Comparison of ENCODE assay signal across 8 mouse cellular contexts in the genomic region with DNA sequence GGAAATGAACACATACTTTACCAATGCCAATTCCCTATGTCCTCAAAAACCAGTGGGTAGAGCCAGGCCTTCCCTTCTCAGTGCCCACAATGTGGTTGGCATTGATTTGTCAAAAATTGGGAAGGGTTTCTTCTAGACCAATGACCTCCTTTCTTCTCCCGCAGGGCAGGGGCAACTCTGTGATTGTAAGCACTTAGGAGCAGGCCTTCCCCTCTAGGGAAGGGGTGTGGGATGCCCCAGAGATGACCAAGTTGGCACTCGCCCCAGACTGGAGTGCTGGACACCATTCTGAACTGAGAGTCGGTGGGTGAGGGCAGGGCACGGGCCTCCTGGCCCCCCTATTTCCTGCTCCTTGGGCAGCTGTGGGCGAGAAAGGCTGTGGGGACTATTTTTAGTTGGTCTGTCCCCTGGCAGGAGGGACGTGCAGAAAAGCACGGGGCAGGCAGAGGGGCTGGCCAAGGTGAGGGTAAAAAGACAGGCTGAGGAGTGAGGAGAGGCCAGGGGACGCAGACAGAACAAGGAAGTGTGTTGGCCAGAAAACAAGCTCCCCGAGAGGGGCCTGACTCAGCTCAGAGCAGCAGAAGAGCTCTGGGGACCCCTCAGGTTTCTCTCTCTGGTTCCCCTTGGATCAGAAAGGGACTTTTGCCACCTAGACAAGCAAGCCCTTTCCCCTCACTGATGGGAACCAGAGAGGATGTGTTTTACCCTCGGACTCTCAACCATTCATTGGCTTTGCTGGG. TPM values are rescaled to one million over a fixed set of nuclear protein-coding genes. Genes with fewer than 3 reads are reported as not detected.
DNase-seq lines count a peak whose midpoint lies in the region; ATAC-seq lines count a peak whose summit lies in the region.

No protein-coding gene starts in this region.

- H3K9ac ChIP-seq in forebrain, embryonic 14.5 days (ENCODE audit: low read length) = peak overlapping the region; percentile 42; the same call in 1 of the 2 replicates
- 0 out of 2 replicates have a peak overlapping the region, but pooled peaks have one; percentile 2 for H3K9ac ChIP-seq in stomach, embryonic 14.5 days (replicated peaks; ENCODE audit: low read depth, low read length)

- intact Hi-C loops in left cerebral cortex, postnatal 25 days (cut with DNase I) = no loop called here

- H3K9me3 ChIP-seq in forebrain, embryonic 14.5 days (replicated peaks; ENCODE audit: control insufficient read depth, low read length) = no peaks in the 10 kb centered on the region
- no peaks in the 10 kb centered on the region for H3K9me3 ChIP-seq in stomach, embryonic 14.5 days (ENCODE audit: control insufficient read depth, low read depth, low read length)

- no peaks in the 10 kb centered on the region for H3K36me3 ChIP-seq in forebrain, embryonic 14.5 days (ENCODE audit: control insufficient read depth, insufficient read depth, low read length)
- no peaks in the 10 kb centered on the region for H3K36me3 ChIP-seq in stomach, embryonic 14.5 days (ENCODE audit: control insufficient read depth, insufficient read depth, low read length)

- no peak for ATAC-seq in cerebellum, adult (ENCODE audit: insufficient number of reproducible peaks, low FRiP score, low TSS enrichment)
- no peak for ATAC-seq in forebrain, embryonic 14.5 days
- ATAC-seq in stomach, embryonic 14.5 days (ENCODE audit: insufficient number of reproducible peaks, insufficient read depth, low FRiP score, low read depth) = no peak

- no peak overlapping the region for H3K4me2 ChIP-seq in forebrain, embryonic 14.5 days (ENCODE audit: low read length)
- H3K4me2 ChIP-seq in stomach, embryonic 14.5 days (replicated peaks; ENCODE audit: low read depth, low read length) = peak overlapping the region; percentile 87; the same call in 1 of the 2 replicates

- 41% methylated on average over 10 of the region's 10 CpGs for WGBS in forebrain, embryonic 14.5 days
- WGBS in stomach, embryonic 14.5 days = 23% methylated on average over 10 of the region's 10 CpGs

- H3K4me1 ChIP-seq in forebrain, embryonic 14.5 days (ENCODE audit: control insufficient read depth, insufficient read depth, low read length) = peaks cover 61% of the 10 kb centered on the region
- peaks cover 76% of the 10 kb centered on the region for H3K4me1 ChIP-seq in stomach, embryonic 14.5 days (ENCODE audit: control insufficient read depth, insufficient read depth, low read length)

- H3K27me3 ChIP-seq in forebrain, embryonic 14.5 days (replicated peaks; ENCODE audit: control insufficient read depth, insufficient read depth, low read length) = no peaks in the 10 kb centered on the region; the same call in 1 of the 2 replicates
- H3K27me3 ChIP-seq in stomach, embryonic 14.5 days (ENCODE audit: control insufficient read depth, insufficient read depth, low read length) = no peaks in the 10 kb centered on the region

- H3K4me3 ChIP-seq in forebrain, embryonic 14.5 days (ENCODE audit: low read depth, low read length) = no peak overlapping the region
- no peak overlapping the region for H3K4me3 ChIP-seq in stomach, embryonic 14.5 days (ENCODE audit: low read depth, low read length)

- peak overlapping the region; percentile 68 for H3K27ac ChIP-seq in forebrain, embryonic 14.5 days (ENCODE audit: low read depth, low read length)
- H3K27ac ChIP-seq in stomach, embryonic 14.5 days (ENCODE audit: low read length) = peak overlapping the region; percentile 87

- peak; percentile 39 to 47 for DNase-seq in cerebellum, adult 18-20 months
- DNase-seq in 416B (ENCODE audit: low read depth) = peak; percentile 50
- DNase-seq in forebrain, embryonic 14.5 days (ENCODE audit: low spot score) = no peak
- peak; percentile 63 for DNase-seq in kidney, postnatal 10 days
- DNase-seq in left cerebral cortex, postnatal 25 days (ENCODE audit: low spot score in 2 of 2) = no peak
- no peak for DNase-seq in layer of hippocampus, adult 9-11 months

RNA-seq across cellular contexts. Expression of a gene that starts 3.3 kb away (rescaled TPM):
- polyA plus RNA-seq in forebrain, embryonic 14.5 days (2014; fragmentation: Nextera tagmentation; extraction: Ambion mirVana) = 8.2 and 9.8 TPM in 2 replicates
- polyA plus RNA-seq in stomach, embryonic 14.5 days (2014; fragmentation: Nextera tagmentation; extraction: Ambion mirVana) = 54.0 and 56.8 TPM in 2 replicates
- total RNA-seq in left cerebral cortex, postnatal 25 days (2021) = 10 to 100 TPM in 1 of 2 experiments, 1 to 10 TPM in 1; 9.4 to 12.1 TPM

RNA-seq across cellular contexts. Expression of a gene that starts 23.3 kb away (rescaled TPM):
- polyA plus RNA-seq in forebrain, embryonic 14.5 days (2014; fragmentation: Nextera tagmentation; extraction: Ambion mirVana) = 14.1 and 16.4 TPM in 2 replicates
- 31.4 and 32.6 TPM in 2 replicates for polyA plus RNA-seq in stomach, embryonic 14.5 days (2014; fragmentation: Nextera tagmentation; extraction: Ambion mirVana)
- under 1 TPM; 0.21 to 0.60 TPM for total RNA-seq in left cerebral cortex, postnatal 25 days (2021)

RNA-seq across cellular contexts. Expression of a gene that starts 51.9 kb away (rescaled TPM):
- 0.27 and 0.28 TPM in 2 replicates for polyA plus RNA-seq in forebrain, embryonic 14.5 days (2014; fragmentation: Nextera tagmentation; extraction: Ambion mirVana)
- polyA plus RNA-seq in stomach, embryonic 14.5 days (2014; fragmentation: Nextera tagmentation; extraction: Ambion mirVana) = not detected in 2 replicates
- 1 to 10 TPM; 2.9 to 3.0 TPM for total RNA-seq in left cerebral cortex, postnatal 25 days (2021)

Comparison
In these comparisons a context has a peak if more than half of its experiments do, and no peak if none do; other contexts are left out.
1. DNase-seq: peak in cerebellum, adult 18-20 months (2 of 2), 416B (single experiment) and kidney, postnatal 10 days (single experiment); none in forebrain, embryonic 14.5 days (single experiment), left cerebral cortex, postnatal 25 days (0 of 2) and layer of hippocampus, adult 9-11 months (single experiment).